Mouse (Mus musculus) retina, postnatal 7 days (tissue): ENCODE data around the gene Ss18l1.

Source experiments
- DNase-seq: peaks from one replicate; pipeline ENCODE4 v3.0.0-alpha.2; 2012; ENCODE audit warnings: low read depth, low spot score

Ss18l1 gene

DNA sequence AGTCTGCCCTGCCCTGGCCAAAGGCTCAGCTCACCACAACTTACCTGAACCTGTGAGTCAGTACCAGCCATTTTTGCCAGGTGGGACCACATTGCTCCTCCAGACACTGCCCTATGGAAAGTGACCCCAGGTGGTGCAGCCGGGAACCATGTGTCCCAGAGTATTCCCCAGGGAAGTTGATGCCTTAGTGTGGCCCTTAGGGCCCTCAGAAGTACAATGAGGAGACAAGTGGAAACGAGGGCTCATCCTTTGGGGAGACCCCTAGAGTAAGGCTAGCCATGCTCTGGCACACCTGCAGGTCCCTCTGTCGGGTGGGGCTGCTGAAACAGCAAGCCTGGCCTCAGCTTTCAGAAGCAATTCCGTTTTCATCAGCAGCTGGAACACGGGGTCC is 44.3 kb downstream of the Ss18l1 start:
- no peak for DNase-seq

DNA sequence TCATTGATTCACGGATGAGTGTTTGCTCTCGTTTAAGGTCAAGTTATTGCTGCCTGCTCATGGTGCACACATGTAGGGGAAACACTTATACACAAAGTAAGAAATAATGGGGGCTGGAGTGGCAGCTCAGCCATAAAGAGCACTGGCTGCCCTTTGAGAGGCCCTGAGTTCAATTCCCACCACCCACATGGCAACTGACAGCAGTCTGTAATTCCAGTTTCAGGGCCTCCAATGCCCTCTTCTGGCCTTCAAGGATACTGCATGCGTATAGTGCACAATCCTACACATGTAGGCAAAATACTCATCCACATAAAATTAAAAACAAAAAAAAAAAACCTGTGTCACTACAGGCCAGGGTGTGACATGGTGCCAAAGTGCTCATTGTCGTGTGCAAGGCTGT is 45.2 kb downstream of the Ss18l1 start:
- DNase-seq: no peak

DNA sequence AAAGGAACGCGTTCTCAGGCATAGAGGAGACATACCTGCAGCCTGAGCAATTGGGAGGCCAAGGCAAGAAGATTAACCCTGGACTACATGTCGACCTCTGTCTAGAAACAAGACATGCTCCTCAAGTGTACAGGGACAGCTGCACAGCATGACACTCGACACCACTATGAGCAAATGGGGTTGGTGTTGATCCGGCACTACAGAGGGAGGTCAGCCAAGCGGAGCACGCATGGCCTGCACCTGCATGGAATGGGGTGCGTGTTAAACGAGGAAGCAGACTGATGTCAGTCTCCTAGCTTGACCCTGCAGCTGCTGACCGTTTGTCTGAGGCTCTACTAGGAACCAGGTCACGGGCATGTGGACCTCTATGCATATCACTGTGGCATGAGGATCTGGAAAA is 48.0 kb downstream of the Ss18l1 start:
- DNase-seq: no peak

DNA sequence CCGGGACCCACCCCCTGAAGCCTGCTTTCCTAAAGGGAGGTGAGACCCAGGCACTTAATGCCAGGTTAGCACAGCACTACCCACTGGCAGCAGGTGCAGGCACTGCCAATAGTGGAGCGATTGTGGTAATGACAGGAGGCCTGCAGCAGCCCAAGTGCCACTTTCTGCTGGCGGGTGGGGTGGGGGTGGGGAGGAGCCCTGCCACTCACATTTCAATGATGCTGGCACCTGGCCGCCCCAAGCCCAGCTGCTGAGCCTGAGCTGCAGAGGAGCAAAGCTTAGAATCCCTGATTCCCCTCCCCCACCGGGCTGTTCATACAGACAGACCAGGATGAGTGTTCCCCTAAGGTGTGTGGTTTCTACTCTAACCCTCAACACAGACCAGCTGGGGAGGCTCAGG is 53.4 kb downstream of the Ss18l1 start:
- DNase-seq: no peak

DNA sequence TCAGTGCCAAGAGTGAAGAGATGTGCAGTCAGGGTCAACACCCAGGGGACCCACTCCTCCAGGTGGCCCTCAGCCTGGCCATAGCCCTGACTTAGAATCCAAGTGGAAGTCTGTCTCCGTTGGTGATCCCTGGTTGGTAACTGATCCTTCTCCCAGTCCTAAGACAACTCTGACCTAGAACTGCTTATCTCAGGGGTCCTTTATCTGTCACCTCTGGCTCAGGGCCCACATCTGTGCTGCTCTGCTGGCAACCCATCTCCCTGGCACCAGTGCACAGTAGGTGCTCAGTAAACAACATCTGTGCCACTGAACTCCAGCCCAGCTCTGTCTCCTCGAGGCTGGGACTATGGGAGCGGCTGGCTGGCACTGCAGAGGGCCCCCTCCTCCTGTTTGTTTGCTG is 55.3 kb downstream of the Ss18l1 start:
- no peak for DNase-seq

DNA sequence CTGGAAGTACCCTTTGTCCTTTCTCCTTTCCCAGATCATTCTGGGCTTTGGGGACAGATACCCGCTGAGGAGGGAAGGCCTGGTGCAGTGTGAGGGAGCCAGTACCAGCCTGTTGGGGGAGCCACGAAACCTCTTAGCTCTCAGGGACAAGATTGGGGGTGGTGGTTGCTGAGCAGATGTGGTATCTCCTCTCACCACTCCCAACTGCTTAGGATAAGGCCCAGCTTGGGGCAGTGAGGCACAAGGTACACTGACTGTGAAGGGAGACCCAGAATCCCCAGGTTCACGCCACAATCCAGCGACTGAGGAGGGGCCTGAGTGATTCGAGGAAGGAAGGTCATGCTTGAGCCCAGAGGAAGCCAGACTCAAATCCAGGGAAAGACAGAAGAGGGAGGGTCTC is 55.9 kb downstream of the Ss18l1 start:
- no peak for DNase-seq

DNA sequence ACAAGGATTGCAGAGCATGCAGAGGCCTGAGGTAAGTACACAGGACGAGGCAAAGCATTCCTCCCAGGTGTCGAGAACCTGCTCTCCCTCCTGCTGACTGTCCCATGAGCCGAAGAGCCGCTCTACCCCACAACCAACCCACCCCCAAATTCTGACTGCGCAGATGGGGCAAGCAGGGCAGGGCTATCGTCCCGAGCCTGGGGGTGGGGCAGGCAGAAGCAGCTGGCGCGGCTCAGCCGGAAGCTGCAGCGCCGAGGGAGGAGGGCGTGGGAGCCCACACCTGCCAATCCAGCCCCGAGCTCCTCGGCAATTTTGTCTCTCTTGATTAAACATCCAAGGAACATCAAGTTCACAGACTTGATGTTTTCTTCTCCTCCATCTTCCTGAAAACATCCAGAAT is 57.2 kb downstream of the Ss18l1 start:
- DNase-seq: no peak

DNA sequence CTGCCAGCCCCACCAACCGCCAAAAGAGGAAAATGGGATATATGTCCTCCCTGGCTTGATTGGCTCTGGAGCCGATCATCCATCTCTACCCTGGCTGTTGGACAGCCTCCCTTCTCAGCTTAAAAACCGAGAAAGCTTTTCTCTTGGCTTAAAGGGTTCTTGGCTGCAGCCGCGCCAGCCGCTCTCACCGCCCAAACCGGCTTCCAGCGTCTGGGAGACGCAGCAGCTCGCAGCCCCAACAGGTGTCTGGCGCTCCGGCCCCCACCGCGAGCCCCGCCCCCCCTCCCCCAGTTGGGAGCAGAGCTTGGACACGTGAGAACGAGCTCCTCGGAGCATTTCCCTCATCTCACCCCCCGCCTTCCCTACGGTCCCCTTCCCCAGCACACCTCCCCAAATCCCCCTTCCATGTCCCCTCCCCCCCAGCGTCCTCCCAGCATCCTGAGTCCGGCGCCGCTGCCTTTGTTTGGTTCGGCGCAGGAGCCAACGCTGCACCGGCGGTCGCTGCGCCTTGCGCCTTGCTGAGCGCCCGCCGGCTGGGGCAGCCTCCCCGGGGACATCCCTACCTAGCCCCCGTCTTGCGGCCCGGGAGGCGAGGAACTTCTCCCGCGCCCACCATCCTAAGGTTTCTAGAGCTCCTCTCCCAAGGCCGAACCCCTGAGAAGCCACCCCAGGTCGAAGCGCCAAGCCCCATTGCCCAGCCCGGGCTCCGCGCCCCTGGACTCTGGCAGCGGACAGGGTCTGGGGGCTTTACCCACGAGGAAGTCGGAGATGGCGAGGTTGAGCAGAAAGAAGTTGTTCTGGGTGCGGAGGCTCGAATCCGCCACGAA is 61.1 kb downstream of the Ss18l1 start:
- DNase-seq: no peak

DNA sequence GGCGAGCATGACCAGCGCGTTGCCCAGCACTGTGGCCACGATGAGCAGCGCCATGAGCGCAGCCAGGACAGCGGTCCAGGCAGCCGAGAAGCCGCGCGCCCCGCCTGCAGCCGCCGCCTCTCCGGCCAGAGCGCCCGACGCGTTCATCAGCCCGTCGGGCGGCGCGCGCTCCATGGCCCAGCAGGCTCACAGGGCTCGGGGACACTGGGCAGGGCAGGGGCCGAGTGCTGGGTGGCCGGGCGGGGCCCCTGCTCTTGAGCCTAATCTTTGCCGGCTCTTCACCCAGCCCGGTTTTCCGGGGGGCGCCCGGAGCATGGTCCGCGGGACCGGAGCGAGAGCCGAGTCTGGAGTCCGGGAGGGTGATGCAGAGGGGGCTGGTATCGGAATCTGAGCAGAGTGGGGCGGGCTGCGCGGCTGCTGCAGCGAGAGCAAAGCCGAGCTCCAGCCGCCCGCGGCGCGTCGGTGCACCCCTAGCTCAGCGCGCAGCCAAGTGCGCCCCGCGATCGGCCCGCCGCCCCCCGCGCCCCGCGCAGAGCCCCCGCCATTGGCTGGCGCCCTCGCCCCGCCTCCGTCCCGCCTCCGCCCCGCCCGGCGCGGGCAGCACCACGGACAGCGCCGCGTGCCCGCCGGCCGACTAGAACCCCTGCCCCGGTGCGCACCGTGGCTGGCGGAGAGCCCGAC is 61.8 kb downstream of the Ss18l1 start, which contains the start of gene Hrh3:
Hrh3 (minus strand) TSS at position 511 of the 681 bp plus-strand sequence.
- DNase-seq: no peak

DNA sequence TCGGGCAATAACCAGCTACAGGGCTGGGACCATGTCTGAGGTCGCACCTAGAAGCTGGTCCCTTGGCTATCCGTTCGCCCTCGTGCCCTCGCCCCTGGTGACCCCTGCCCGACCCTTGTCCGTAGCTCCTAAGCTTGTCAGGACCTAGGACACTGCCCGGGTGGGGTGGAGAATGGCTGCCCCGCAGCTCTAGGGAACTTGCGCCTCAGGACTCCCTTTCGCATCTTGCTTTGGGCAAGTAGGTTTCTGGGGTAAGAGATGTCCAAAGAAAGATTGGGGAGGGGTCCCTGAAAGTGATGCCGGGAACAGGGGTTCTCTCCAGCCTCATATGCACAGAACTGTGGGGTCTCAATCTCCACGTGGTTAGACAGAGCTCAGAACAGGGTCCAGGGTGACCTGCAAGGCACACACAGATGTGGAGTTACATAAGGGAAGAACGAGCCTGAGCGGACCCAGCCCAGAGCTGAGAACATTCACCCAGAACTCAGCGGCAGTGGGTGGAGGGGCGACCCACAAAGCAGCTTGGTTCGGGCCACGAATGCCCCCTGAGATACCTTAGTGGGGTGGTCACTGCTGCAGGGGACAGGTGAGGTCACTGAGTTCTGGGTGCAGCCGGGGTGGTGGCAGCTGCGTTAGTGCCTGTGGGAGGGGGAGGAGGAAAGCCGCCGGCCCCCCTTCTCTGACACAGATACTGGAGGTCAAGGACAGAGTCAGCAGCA is 62.5 kb downstream of the Ss18l1 start:
- no peak for DNase-seq

DNA sequence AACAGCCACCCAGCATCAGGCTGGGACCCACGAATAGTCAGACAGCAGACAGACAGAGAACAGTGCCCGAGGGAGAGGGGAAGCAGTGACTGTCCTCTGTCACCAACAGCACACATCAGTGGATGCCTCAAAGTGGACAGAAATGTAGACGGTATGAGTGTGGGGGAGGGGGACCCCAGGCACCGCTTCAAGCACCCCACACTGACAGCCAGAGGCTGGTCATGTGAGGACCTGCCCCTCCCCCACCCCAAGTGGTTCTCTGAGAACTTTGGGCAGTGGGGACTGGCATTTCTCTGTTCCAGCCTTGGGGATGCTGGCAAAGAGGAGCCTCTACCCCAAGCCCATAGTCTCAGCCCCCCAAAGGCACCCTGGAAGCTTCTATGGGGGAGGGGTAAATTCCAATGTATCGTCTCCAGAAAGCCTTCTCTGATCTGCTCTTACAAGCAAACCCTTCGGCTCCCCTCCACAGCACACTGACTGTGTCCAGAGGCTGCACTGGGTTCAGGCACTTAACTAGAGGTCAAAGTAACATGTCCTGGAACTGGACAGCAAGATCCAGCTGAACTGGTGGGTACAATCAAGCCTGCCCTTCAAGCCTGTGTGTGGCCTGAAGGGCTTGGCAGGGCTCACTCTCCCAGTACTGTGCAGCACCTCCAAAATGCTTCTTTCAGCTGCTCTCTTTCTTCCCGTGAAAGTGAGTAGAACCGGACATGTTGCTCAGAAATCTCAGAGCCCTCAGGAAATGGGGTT is 63.3 kb downstream of the Ss18l1 start:
- no peak for DNase-seq

DNA sequence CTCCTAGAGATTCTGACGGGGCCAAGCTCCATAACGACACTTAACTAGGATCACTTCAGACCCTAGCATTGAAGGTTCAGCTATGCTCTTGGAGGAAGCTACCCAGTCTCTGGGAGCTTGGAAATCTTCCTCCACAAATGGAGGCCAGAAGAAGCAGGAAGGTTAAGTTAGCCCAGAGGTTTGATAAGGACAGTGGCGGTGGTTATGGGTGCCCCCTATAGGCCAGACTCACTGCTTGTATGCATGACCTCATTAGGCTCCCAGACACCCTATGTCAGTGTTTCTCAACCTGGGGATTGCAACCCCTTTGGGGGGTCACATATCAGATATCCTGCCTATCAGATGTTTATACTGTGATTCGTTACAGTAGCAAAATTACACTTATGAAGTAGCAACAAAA is 64.8 kb downstream of the Ss18l1 start:
- no peak for DNase-seq

DNA sequence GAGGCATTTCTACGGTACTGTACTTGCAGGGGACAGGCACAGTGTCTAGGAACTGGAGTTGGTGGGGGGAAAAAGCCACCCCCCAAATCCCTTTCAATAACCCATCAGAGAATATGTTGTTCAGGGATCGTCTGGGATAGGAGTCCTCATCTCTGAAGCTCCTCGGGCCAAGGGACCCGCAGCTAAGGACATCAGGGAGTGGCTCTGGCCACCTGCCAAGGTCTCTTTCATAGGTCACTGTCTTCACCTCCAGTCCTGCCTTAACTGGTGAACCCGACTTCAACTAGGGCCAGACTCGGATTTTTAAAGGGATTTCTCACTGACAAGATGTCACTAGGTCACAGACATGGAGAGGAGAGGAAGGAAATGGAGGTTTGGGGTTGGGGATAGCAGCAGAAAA is 66.0 kb downstream of the Ss18l1 start:
- DNase-seq: no peak

DNA sequence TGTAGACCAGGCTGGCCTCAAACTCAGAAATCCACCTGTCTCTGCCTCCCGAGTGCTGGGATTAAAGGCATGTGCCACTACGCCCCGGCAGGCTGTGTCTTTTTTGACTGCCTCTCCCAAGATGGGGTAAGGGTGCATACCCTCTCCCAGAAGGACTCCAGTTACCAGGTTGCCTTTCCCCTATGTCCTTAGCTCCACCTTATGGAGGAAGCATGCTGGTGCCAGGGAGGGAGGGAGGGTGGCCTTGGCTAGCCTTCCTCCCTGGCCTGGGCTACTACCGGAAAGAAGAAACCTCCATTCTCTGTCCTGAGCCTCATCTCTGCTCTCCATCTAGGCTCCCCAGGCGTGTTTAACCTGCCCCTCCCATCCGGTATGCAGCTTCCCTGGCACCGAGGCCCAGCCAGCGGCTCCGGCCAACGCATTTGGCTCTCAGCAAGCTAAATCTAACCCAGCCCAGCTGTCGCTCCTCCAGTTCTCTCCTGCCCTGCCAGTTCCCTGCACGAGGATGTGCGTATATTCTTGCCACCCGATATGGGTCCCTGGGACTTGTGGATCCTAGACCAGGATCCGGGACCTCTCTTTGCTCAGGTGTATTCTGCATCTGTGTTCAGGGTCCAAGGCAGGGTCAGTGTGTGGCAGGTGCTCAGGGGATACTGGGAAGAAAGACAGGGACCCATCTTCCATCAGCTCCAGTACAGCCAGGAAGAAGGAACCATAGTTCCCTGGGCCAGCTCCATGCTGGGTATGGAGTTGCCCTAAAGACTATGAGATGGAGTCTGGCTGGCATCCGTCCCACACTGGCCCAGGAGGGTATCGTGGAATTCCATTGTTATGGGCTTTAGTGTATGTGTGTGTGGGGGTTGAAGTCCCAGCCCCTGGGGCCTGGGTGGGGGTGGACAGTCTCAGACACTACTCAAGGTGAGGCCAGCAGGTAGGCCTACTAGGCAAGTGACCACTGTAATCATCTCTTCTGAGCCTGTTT is 71.9 kb downstream of the Ss18l1 start:
- DNase-seq: no peak

DNA sequence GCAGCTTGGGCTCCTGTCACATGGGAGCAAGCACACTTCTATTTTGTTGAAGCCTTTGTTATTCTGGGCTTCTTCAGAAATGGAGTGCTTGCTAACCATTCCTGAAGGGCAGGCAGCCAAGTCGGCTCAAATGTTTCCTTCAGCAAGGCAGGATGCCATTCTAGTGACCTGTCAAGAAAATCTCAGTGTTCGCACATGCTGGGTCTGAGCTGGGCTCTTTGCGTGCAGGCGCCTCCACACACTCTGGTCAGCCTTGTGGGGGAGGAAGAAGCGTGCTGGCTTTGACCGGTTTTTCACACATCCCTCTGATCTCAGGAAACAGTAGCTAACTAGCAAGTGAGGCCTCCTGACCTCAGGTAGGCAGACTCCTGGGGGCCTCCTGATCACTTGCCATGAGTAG is 73.0 kb downstream of the Ss18l1 start:
- no peak for DNase-seq

DNA sequence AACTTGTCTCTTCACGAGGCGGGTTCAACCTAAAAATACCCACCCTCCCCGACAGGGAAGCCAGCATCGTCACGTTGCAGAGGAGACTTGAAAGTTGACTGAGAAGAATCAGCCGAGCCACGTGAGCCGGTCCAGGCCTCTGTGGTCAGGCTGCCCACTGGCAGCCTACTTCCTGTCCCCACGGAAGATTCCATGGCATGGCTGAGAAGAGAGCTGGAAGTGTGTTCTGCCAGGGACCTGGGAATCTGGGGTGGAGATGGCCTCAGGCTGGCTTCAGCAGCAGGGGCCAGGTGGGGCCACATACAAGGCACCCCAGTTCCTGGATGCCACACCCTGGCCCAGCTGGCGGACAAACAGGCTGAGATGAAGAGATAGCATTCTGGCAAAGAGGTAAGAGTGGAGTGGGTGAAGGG is 73.8 kb downstream of the Ss18l1 start:
- no peak for DNase-seq

DNA sequence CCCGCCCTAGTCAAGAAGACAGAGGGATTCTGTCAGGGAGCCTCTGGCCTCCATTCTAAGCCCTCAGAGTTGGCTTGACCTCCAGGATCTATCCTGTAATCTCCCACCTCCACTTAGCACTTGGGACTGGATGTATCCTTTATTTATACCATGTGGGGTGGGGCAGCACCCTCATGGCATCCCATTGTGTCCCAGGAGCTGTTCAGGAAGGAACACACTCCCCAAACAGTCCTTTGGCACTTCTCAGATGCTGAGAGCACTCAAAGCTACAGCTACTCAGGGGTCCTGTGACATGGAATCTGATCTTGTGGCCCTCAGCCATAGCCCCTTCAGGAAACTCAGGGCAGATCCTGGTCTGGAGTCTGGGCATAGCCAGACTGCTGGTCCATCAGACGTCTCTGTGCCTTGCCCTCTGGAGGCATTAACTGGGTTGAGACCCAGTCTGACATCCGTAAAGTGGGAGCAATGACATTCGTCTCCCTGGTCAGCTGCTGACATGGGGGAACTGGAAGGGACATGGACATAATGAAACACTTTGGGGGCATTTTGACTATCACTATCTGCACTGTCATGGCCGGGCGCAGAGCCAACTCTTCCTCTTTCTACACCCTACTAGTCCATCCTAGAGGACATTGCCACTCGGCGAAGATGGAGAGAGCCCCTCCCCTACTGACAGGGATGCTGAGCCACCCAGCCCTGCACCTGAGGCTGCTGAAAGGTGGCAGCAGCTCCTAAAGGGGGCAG is 74.6 kb downstream of the Ss18l1 start:
- no peak for DNase-seq

DNA sequence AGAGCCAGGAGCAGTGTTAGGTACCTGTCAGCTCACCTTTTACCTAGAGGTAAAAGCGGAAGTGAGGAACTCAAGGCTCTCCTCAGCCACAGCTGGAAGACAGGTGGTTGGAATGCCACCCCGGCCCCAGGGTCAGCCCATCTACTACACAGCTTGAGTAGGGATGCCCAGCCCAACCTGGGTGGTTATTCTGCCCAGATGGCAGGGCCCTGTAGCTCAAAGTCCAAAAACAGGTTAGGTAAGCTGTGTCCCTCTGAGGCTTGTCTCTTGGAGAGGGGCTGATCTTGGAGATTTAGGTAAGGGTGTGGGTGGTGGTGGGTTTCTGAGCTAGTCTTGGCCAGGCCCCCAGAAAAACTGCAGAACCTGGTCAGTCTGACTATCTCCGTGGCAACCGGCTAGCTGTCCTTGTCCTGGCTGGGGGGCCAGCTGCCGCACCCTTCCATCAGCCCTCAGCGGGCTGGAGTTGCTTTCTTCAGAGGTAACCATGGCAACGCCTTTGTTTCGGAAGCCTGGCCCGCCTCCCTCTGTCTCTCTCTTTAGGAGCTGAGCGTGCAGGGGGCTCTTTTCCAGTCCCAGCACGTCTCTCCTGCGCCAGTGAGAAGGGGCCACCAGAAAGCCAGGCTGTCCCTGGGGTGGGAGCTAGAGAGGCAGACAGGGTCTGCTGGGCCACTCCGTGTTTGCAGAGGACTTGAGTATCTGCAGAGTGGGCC is 75.3 kb downstream of the Ss18l1 start:
- DNase-seq: no peak
